Mouse (Mus musculus) kidney, adult 2 months (tissue): ENCODE results near the gene Ap5z1. TPM values are rescaled to one million over a fixed set of nuclear protein-coding genes. Genes with fewer than 3 reads are reported as not detected.
A peak's percentile ranks its signal among the peaks of the same experiment; 100 is the strongest.

Source experiments
- DNase-seq: peaks from one replicate; pipeline ENCODE4 v3.0.0; 2021
- H3K27ac ChIP-seq: fragments of 200-500 bp; 2 replicates; pipeline ENCODE4 v1.5.1; 2012; ENCODE audit warnings: low read depth, low read length, control low read depth, inconsistent platforms; ENCODE audit not compliant: insufficient read depth
- H3K27me3 ChIP-seq: fragments of 200-500 bp; replicated peaks from 2 replicates; pipeline ENCODE4 v1.6.1; 2012; ENCODE audit warnings: mild to moderate bottlenecking, moderate library complexity, low read length, inconsistent platforms; ENCODE audit not compliant: control insufficient read depth, insufficient read depth
- H3K36me3 ChIP-seq: fragments of 200-500 bp; 2 replicates; pipeline ENCODE4 v1.6.1; 2012; ENCODE audit warnings: mild to moderate bottlenecking, moderate library complexity, low read length, inconsistent platforms; ENCODE audit not compliant: control insufficient read depth, insufficient read depth
- H3K4me1 ChIP-seq: fragments of 200-500 bp; 2 replicates; pipeline ENCODE4 v1.6.1; 2011; ENCODE audit warnings: low read length; ENCODE audit not compliant: control insufficient read depth, insufficient read depth
- H3K4me3 ChIP-seq: fragments of 200-500 bp; 2 replicates; pipeline ENCODE4 v1.5.1; 2011; ENCODE audit warnings: mild to moderate bottlenecking, low read depth, low read length, control low read depth; ENCODE audit not compliant: insufficient read depth
- CTCF ChIP-seq: fragments of 200-500 bp; conservative IDR thresholded peaks from 2 replicates; pipeline ENCODE4 v1.5.1; 2011; ENCODE audit warnings: low read depth, mild to moderate bottlenecking, control low read depth, low read length, moderate library complexity, mixed read lengths; ENCODE audit not compliant: insufficient read depth, insufficient read length
- POLR2A ChIP-seq: fragments of 200-500 bp; IDR thresholded peaks from one replicate; pipeline ENCODE4 v1.6.1; 2011; ENCODE audit warnings: low read depth, low read length, control low read depth
- WGBS: fragments of 180-500 bp; shearing (Covaris S2); methylation state at CpG from one replicate; pipeline ENCODE4 v1.1.7; 2018; 5-methylcytosine and 5-hydroxymethylcytosine counted together
- polyA plus RNA-seq: library from polyadenylated mRNA; depleted of rRNA; stranded (reverse); fragments of >200 nt; gene quantifications from 2 replicates; pipeline ENCODE4 v1.2.3, GENCODE M21; 2012

Gene Ap5z1
- polyA plus RNA-seq, 1 experiment: 37.4 TPM

GRCm38 (mm10) chr5:142439911-142440432 is 23.8 kb upstream of the Ap5z1 start:
- H3K27ac ChIP-seq: peak overlapping the region; percentile 88
- peak overlapping the region; percentile 36 for H3K4me3 ChIP-seq
- no peak for DNase-seq
- WGBS: 4% methylated on average over 12 of the region's 12 CpGs
- 0 out of 2 replicates have a peak, but pooled peaks cover 2% of the 10 kb centered on the region for H3K36me3 ChIP-seq
- no peaks in the 10 kb centered on the region for H3K27me3 ChIP-seq
- no peak for TF ChIP-seq CTCF
- TF ChIP-seq POLR2A: no peak
- H3K4me1 ChIP-seq: peaks cover 31% of the 10 kb centered on the region

DNA sequence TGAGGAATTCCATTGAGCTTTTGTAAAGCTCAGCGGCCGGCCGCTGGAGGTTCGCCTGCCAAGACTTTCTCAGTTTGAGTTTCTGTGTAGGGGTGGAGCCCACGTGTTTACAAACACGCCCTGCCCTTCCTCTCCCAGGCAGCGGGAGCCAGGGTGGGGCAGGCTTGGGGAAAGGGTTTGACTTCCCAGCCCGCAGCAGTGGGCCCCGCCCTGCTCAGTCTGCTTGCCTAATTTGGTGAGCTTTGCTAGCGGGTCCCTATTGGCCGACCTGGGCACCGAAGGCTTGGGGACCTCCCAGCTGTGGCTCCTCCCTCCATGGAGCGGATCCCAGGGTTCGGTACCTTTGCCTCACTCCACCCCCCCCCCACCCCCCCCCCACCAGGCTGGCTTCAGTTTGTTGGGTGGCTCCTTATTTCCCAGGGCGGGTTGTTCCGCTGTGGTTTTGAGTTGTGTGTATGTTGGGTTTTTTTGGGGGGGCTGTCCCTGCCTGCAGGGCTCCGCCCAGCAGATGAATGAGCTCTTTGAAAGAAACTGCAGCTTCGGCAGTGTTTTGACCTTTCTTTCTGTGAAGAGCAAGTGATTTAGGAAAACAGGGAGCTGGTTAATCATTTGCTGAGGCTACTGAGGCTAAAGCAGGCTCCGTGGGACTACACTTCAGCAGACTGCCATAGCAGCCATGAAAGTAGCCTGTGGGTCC is 23.1 kb upstream of the Ap5z1 start:
- TF ChIP-seq CTCF (no peak), POLR2A (no peak)
- Histone ChIP-seq H3K27ac (peak overlapping the region; percentile 88), H3K4me3 (peak overlapping the region; percentile 36), H3K27me3 (no peaks in the 10 kb centered on the region), H3K36me3 (0 out of 2 replicates have a peak, but pooled peaks cover 2% of the 10 kb centered on the region), H3K4me1 (peaks cover 32% of the 10 kb centered on the region)
- DNase-seq: peak; percentile 99
- WGBS: under 1% methylated on average over 19 of the region's 19 CpGs

DNA sequence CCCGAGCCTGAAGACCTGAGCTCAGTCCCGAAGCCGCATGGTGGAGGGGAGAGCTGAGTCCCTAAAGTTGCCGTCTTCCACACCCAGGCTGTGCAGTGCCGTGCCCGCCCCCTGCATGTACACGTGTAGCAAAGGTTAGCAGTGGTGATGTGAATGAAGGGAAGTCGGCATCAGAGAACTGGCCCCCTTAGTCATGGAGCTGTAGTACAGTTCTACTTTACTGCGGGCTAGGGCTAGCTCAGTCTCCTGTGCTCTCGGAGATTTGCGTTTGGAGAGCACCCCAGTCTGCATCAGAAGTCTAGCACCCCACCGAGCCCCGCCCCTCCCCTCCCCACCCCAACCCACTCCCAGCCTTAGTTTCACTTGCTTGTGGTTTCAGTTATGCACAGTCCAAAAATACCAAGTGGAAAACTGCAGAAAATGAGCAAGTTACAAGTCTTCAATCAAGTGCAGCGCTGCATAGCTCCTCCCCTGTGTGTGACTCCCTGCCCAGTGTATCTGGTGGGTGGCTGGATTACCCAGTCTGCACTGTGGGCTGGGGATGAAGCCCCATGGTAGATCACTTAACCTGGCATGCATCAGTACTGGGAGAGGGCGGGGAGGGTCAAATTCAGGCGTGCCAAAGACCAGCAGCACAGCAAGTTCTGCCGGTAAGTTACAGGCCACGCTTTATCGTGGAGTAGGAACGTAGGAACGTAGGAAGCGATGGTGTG is 22.3 kb upstream of the Ap5z1 start:
- WGBS: 29% methylated on average over 22 of the region's 22 CpGs
- peaks cover 35% of the 10 kb centered on the region for H3K4me1 ChIP-seq

DNA sequence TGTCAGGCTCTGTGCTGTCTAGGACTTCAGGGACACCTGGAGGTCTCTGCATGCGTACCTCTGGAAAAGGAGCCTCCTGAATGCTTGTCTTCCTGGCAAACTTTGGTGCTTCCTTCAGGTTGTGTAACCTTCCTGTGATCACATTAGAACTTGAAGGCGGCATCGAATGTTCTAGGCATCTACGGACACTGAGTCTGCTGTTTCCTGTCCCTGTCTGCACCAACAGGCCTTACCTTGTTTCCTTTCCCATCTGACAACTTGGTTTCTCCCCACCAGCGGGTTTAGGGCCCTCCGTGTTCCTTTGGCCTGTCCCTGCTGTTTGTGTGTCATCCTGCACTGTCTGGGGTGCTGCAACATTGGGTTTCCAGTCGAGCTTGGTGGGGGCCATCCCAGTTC is 21.7 kb upstream of the Ap5z1 start:
- Histone ChIP-seq H3K4me3 (no peak overlapping the region), H3K4me1 (peaks cover 35% of the 10 kb centered on the region), H3K27me3 (no peaks in the 10 kb centered on the region), H3K27ac (peak overlapping the region; percentile 14; the same call in 1 of the 2 replicates), H3K36me3 (no peaks in the 10 kb centered on the region)
- no peak for DNase-seq
- TF ChIP-seq POLR2A (no peak), CTCF (no peak)
- WGBS: 57% methylated on average over 7 of the region's 7 CpGs

More for the DNA sequence above, 22.3 kb upstream of the Ap5z1 start:
- peak; percentile 37 for DNase-seq
- no peak for TF ChIP-seq CTCF
- TF ChIP-seq POLR2A: no peak
- Histone ChIP-seq H3K4me3 (peak overlapping the region; percentile 5; the same call in 1 of the 2 replicates), H3K27me3 (no peaks in the 10 kb centered on the region), H3K27ac (peak overlapping the region; percentile 79), H3K36me3 (no peaks in the 10 kb centered on the region)

DNA sequence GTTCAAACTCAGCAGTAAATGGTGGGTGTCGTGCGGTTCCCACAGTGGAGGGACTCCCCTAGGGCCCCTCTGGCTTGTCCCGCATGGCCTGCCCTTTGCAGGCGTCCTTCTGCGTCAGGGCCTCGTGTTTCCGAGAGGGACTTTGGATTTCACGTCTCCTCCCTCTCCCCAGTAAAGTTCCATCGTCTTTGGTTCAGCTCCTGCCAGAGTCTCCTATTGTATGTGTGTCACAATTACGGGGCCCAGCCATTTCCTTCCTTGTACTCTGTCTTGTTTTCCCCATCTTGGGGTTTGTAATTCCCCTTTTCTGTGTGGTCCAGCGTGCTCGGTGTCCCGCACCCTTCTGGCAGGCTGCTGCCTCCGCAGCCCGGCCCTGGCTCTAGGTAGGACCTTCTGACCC is 20.2 kb upstream of the Ap5z1 start:
- no peaks in the 10 kb centered on the region for H3K36me3 ChIP-seq
- peaks cover 35% of the 10 kb centered on the region for H3K4me1 ChIP-seq

DNA sequence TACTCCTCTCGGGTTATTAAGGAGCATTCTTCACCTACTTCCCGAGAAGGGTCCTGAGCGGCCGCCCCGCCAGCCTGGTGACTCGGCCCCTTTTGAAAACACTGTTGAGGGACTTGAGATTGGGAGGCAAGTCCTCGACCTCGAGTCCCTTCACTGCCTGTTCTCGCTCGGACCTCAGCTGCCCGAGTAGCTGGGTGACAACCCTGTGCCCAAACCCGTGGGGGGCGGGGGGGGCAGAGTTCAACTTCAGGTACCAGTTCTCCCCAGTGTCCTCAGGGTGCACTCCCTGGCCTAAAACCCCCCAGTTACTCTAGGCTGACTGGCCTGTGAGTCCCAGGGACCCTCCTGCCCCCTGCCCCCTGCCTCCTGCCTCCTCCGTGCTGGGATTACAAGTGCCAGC is 19.8 kb upstream of the Ap5z1 start:
- peaks cover 35% of the 10 kb centered on the region for H3K4me1 ChIP-seq
- TF ChIP-seq POLR2A: no peak
- H3K4me3 ChIP-seq: no peak overlapping the region
- no peak for DNase-seq
- no peak overlapping the region for H3K27ac ChIP-seq
- no peaks in the 10 kb centered on the region for H3K36me3 ChIP-seq
- no peaks in the 10 kb centered on the region for H3K27me3 ChIP-seq
- WGBS: 58% methylated on average over 14 of the region's 14 CpGs

More for the DNA sequence above, 20.2 kb upstream of the Ap5z1 start:
- H3K27ac ChIP-seq: no peak overlapping the region
- TF ChIP-seq CTCF: no peak
- TF ChIP-seq POLR2A: no peak
- H3K27me3 ChIP-seq: no peaks in the 10 kb centered on the region
- no peak overlapping the region for H3K4me3 ChIP-seq
- WGBS: 51% methylated on average over 15 of the region's 15 CpGs
- DNase-seq: peak; percentile 51
